Mouse (Mus musculus): ENCODE data around the gene Nars2.
"Not testable (repeated sequence)": the region's sequence is repeated elsewhere in the genome, so short reads cannot be mapped to it uniquely, and the experiment has no call there.

The Nars2 gene

DNA sequence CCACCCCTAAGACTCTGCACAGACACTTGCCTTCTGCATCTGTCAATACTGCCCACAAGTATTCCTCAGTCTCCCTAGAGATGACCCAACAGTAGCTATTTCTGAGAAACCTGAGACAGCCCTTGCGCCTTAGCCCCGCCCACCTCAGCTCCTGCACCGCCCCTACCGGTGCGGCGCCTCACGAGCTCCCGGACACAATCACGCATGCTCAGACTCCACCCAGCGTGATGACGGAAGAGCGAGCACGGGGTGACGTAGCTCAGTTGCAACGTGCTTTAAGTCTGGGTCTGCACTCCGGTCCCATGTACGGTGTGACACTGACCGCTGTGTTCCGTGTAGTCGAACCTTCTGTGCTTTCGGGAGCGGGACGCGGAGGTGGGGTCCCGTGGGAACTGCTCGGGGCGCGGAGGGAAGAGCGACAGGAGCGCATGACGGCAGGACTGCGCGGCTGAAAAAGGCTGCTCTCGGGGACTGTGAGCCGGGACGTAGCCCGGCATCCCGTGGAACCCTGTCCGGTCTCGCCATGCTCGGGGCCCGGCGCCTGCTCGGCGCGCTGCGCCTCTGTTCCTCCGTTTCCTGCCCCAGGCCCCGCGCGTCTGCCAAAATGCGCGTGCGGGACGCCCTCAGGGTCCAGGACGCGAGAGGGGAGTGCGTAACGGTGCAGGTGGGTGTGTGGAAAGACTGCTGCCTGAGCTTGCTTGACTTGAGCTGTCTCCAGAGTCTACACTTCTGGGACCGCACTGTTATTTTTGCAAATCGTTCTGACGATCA is at the start of gene Nars2:
Gene Nars2, plus strand, starts transcription at position 225 of the 771 bp plus-strand sequence.
- in situ Hi-C loops (cut with MboI, MseI): no loop called here

DNA sequence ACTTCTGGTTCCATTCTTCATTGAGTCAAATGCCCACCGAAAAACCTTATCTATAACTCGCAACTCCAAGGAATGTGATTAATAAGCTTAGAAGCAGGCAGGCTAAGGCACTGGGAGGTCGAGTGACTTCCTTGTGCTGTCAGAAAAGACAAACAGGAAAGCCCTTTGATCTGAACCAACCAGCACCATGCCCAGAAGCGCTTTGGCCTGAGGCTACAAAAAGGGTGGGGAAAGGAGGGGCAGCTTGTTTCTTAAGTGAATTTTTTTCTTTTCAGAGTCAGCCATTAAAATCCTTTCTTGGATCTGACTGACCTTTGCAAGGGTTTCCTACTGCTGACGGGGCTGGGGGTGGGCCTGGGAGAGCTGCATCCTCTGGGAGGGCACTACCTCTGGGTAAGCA is 49.1 kb upstream of the Nars2 start:
- in situ Hi-C loops (cut with MboI, MseI): loop anchor here in 1 of 2 experiments (5.0 kb wide), 1 partner anchor 375 kb away; no protein-coding TSS in a partner anchor

DNA sequence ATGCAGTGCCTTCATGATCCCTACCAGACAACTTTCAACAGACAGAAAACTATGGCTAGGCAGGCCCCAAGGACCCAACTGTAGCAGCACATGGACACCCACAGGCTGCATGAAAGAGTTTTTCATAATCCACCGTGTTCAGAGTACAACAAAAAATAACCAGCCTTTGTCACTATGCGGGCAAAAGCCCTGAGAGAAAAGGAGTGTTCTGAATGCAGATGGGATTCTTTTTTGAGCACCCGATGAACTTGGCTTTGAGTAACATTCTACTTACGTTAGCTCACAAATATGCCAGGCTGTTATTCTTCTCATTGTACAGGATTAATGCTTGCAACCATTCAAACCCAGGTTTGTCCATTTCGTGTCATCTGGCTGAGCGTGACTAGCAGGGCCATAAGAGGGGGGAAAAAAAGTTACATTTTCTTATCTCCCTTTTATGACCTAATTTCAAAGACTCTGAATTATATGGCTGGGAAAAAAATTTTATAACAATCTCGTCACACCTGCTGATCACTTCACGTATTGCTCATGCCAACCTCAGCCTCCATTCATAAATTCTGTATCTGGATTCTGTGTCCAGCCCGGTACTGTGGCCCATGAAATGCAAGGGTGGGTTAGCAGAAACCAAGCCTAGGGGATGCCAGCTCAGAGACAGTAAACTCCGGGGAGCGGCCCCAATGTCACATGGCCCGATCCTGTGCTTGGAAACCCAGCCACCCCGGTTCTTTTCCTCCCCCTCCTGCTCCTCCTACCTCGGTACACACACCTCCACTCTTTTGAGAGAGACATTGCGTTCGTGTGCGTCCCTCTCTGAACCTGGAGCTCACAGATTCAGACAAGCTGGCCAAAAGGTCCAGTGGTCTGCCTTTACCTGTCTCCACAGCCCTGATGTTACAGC is 48.0 kb upstream of the Nars2 start:
- in situ Hi-C loops (cut with MboI, MseI): loop anchor here in 1 of 2 experiments (5.0 kb wide), 1 partner anchor 376 kb away; no protein-coding TSS in a partner anchor

DNA sequence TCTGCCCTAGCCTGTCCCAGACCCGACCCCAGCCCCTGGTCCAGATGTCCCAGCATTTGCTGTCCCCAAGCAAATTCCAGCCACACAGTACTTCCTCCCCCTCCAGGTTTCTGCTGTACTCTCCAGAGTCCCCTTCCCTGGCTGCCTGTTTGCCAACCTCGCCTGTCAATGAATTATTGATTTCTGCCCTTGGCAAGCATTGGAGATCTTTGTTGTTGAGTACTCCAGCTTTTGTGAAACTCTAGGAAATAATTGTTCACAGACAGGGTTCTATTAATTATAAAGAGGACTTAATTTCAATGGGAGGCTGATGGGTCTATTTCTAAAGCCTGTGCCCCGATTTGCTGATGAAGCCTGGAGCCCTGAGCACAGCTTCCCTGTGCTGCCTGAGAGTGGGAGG is 46.9 kb upstream of the Nars2 start:
- in situ Hi-C loops (cut with MboI, MseI): loop anchor here in 1 of 2 experiments (5.0 kb wide), 1 partner anchor 377 kb away; no protein-coding TSS in a partner anchor

DNA sequence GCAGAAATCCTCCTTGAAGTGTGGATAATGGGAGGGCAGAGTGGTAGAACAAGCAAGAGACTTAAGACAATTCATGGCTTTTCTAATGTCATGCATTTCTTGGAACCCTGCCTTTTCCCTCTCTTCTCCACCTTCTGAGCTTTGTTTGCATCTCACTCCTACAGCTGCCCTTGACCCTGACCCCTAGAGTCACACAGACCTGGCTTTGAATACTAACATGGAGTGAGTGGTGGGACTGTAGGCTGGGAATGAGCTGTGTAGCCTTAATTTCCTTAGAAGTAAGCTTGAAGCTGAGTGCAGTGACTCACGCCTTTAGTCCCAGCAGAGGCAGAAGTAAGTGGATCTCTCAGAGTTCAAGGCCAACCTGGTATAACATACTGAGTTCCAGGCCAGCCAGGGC is 46.4 kb upstream of the Nars2 start:
- in situ Hi-C loops (cut with MboI, MseI): loop anchor here (5.0 kb wide), 2 partner anchors 378 to 383 kb away; no protein-coding TSS in a partner anchor

DNA sequence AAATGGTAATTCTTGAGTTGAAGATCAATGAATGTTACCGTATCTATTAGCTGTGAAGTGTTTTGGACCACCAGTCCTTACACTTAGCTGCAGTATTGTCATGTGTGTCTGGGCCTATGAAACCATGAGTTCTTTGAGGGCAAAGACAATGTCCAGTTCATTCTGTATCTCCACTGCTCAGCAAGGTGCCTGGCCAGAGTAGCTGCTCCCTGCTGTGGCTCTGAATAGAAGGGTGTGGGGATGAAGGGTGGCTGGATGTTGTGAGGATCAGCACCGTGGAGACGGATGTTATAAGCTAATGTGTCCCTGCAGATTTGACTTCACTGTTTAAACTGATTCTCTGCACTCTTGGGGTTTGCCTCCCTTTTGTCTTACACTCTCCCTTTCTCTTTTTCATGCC is 45.9 kb upstream of the Nars2 start:
- in situ Hi-C loops (cut with MboI, MseI): loop anchor here in 1 of 2 experiments (5.0 kb wide), 1 partner anchor 383 kb away; no protein-coding TSS in a partner anchor

DNA sequence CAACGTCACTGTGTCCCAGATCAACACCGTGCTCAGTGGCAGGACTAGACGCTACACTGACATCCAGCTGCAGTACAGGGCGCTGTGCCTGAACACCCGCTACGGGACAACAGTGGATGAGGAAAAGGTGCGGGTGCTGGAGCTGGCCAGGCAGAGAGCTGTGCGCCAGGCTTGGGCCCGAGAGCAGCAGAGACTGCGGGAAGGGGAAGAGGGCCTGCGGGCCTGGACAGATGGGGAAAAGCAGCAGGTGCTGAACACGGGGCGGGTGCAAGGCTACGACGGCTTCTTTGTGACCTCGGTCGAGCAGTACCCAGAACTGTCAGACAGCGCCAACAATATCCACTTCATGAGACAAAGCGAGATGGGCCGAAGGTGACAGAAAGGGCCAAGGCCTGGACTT is 45.1 kb upstream of the Nars2 start:
- in situ Hi-C loops (cut with MboI, MseI): loop anchor here in 1 of 2 experiments (5.0 kb wide), 1 partner anchor 384 kb away; no protein-coding TSS in a partner anchor

DNA sequence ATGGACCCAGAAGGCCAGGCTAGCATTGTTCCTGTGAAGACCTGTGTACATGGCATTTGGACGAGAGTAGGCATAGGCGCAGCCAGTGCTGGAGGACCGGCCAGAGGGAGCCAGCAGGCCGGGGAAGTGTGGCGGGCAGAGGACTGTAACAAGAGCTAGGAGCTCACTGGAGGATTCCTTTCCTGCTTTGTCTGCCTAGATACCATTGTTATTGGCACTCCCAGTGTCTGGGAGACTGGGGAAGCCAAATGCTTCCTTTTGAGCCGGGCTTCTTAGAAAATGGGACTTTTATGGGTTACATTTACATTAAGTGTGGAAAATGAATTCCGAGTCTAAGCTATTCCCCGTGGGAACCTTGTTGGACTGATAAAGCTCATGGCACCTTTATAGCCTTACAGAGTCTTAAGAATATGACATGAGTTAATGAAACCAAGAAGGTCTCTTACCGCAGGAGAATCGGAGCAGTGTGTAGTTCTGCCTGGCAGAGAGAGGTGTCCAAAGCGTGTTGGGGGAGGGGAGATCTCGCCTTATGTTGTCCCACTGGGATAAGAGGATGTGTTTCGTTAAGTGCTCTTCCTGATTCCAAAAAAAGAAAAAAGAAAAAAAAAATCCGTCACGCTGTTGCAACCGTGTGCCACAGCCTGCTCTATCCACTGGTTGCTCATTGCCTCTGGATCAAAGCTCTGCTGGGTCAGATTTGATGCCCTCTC is 43.2 kb upstream of the Nars2 start:
- in situ Hi-C loops (cut with MboI, MseI): loop anchor here in 1 of 2 experiments (5.0 kb wide), 1 partner anchor 386 kb away; no protein-coding TSS in a partner anchor

DNA sequence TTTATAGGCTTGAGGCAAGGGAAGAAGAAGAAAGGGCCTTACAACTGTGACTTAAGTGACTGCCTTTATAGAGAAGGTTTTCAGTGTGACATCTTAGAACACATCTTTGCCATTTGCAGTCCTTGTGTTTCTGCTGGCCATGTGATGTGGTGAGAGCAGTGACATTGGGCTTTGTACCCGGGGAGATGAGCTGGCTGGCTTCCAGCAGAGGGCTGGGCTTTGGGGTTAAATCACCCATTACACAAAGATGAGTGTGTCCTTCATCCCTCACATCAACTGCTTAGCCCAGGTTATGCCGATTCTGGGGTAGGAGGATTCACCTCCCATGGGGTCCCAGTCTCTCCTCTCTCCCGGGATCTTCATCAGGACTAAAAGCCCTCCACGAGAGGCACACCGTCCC is 41.4 kb upstream of the Nars2 start:
- in situ Hi-C loops (cut with MboI, MseI): loop anchor here (5.0 kb wide), 3 partner anchors 133 to 388 kb away; no protein-coding TSS in a partner anchor

DNA sequence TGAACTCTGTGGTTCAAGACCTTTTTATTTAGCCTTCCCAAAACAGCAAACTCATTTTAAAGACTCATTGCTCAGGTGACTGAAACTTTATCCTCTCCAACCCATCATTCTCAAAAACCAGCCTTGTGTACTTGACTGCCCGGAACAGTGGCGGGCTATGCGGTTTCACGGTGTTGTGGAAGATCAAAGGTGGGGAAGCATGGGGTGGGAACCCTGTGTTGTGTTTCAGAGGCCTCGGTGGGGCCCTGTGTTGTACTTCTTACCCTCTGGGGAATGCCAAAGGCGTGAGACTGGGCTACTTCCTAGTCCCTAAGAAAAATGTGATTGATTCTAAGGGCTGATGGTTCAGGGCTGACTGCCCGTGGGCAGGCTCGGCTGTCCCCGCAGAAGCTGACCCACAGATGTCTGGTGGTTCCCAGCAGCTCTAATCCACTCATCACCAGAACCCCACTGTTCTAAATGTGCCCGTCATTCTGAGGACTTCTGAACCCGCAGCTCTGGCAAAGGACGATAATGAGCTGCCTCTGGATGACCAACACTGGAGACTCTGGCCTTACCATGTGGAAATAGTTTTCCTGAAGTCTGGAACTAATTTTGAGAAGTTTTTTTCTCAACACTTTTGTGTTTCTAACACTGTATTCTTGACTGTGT is 40.9 kb upstream of the Nars2 start:
- in situ Hi-C loops (cut with MboI, MseI): loop anchor here (5.0 kb wide), 2 partner anchors 133 to 138 kb away; no protein-coding TSS in a partner anchor

DNA sequence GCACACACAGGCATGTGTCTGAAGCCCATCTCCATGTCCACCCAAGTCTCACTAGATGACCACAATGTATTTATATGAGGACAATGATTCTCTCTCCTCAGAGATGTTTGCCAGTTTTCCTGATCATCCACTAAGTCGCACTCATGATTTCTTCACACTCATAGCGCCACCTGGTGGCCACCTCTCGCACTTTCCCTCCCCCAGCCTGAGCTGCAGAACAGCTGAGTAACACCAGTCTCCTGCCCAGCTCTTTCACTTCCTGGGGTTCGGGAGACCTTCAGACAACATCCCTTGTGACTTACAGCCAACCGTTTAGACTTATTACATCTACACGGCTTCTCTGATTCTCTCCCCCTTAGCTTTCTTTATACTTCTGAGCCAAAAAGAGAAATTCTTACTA is 37.3 kb upstream of the Nars2 start:
- in situ Hi-C loops (cut with MboI, MseI): loop anchor here (5.0 kb wide), 2 partner anchors 137 to 142 kb away; no protein-coding TSS in a partner anchor

DNA sequence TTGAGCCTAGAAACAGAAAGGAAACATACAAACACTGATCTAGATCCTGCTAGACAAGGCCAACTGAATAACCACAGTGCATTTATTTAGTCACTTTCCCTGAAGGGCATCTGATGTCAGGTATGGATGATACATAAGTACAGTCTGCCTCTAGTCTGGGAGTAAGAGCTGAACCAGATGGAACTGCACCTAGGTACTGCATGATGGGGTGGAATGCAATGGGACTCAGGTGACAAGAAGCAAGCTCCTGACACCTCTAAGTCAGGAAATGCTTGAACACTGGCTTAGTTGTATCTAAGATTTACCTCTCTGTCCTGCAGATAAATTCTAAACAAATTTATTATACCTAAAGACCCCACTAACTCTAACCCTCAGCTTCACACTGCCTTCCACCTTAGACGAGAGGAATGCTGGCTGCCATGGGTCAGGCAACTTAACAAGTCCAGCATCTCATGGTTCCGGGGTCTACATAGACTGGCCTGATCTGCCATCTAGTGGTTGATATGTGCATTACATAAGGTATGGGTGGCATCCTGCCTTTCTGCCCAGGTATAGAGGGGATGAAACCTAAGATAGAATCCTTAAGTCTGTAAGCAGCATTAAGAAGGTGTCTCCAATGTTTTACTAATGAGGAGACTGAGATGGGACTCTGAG is 35.7 kb upstream of the Nars2 start:
- in situ Hi-C loops (cut with MboI, MseI): no loop called here

DNA sequence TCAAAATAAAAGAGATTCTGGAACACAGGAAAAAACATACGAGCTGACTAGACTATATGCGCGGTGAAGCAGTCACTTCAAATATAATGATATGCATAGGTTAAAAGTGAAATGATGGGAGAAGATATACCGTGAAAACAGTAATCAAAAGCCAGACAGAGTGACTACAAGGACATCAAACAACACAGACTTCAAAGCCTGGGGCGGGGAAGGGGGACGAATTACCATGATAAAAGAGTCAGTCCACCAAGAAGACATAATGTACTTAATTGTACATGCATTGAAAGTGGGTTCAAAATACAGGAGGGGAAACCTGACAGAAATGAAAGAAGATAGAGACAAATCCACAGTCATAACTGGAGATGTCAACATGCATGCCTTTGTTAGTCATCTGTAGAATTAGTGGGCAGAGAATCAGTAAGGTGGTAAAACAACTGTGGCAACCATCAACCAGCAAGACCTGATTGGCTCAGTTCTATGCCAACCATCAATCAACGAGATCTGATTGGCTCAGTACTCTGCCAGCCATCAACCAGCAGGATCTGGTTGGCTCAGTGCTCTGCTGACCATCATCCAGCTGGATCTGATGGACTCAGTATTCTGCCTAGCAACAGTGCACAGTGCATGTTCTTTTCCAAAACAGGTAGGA is 30.7 kb upstream of the Nars2 start:
- in situ Hi-C loops (cut with MboI, MseI): no loop called here

DNA sequence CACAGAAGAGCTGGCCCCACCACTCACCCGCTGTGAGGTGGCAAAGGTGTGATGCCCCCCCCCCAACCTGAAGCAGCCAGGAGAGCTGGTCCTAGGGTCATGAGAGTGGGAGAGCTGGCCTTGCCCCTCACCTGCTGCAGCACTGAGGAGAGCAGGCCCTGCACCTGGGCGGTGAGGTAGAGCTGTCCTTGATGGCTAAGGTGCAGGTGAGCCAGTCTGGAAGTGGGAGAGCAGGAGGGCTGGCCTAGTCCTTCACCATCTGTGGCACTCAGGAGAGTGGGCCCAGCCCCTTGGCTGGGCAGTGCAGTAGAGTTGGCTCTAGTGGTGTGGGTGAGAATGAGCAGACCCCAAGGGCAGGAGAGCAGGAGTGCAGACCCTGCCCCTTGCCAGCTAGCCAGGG is 28.4 kb upstream of the Nars2 start:
- in situ Hi-C loops (cut with MboI, MseI): no loop called here

DNA sequence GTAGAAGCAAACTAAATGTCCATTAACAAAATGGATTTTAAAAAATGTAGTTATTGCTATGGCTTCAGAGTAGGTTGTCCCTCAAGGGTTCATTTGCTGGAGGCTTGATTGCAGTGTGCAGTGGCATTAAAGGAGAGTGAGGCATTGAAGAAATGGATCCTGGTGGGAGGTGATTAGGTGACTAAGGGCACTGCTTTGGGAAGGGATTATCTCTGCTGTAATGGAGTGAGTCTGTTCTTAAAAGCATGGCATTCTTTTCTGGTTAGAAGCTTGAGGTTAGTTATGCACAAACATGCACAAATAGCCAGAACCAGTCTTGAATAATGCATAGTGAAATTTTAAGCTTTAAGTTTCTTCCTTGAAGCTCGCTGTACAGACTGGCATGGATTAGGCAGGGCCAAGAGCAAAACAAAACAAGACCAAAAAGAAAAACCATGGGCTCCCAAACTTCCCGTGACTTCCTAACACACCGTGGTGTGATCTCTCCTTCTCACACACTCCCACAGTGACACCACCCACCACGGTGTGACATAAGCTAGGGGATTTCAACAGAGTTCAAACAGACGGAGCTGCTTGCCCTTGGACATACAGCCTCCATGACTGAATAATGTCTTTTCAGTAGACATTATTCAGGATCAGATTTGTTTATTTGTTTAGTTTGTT is 7.5 kb upstream of the Nars2 start:
- in situ Hi-C loops (cut with MboI, MseI): no loop called here

DNA sequence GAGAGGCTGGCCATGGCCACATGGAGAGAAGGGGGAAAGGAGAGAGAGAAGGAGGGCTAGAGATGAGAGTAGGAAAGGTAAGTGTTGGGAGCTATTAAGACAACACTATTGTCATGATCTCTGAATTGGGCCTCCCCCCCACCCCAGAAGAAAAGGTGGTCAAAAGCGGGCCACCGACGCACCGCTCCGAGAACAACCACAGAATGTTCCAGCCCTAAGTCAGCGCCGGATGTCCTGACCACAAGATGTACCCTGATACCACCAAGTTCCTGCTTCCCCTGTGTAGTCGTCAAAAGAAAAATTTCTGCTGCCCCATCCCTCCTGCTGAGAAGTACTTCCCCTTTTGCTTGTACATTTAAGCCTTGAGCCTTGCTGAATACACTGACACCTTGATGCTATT is 4.8 kb upstream of the Nars2 start:
- in situ Hi-C loops (cut with MboI, MseI): not testable (repeated sequence)

DNA sequence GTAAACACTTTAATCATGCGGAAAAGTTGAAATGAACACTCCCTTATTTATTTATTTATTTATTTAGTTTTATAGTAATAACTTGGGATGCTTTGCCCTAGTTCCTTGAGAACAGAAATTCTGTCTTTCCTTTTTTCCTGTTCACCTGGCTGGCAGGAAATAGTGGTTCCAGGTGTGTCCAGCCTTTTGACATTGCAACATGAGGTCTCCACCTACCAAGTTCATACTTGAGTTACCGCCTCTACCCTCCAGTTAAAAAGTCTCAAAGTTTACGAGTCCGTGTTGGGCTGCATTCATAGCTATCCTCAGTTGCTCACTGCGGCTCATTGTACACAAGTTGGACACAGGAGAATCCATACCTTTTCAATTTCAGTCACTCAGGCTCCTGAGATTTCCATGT is 789 bp downstream of the Nars2 start:
- in situ Hi-C loops (cut with MboI, MseI): no loop called here

DNA sequence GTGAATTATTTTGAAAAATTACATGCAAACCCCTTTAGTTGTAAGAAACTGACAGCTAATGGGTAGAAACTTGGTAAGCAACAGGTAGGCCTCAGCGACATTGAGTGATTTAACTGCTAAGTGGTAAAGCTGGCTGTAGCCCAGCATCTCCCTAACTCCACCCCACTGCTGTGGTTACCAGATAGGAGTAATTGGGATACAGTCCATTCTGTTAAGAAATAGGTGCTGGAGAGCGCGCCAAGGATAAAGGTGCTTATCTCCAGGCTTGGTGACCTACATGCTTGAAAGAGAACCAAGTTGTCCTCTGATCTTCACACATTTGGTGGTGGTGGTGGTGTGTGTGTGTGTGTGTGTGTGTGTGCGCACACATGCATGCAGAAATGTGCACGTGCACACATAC is 7.9 kb downstream of the Nars2 start:
- in situ Hi-C loops (cut with MboI, MseI): no loop called here

DNA sequence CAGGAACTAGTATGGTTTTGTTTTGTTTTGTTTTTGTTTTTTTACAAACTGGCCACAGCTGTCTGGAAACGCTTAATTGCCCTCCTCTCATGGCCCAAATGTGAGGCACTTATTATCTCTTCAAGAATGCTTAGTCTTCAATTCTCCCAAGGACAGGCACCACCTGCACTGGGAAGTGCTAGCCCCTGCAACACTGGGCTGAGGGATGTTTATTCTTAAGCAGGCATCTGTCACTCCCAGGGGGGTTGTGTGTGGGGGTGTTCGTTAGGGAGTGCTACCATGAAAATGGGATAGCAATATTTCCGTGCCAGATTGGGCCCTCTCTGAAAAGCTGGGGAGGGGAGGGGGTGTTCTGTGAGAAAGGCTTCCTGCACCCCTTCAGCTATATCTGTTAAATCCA is 15.9 kb downstream of the Nars2 start:
- in situ Hi-C loops (cut with MboI, MseI): loop anchor here in 1 of 2 experiments (5.0 kb wide), 1 partner anchor 330 kb away; no protein-coding TSS in a partner anchor

All from T-helper 17 cell (primary cell).